Mouse (Mus musculus) lung, postnatal 0 days (tissue): ENCODE data around the gene Pik3r1. TPM values are rescaled to one million over a fixed set of nuclear protein-coding genes. Genes with fewer than 3 reads are reported as not detected.

ENCODE experiments used
- ATAC-seq: fragments of 200-750 bp; cut with Nextera tagmentation; 2 replicates; pipeline ENCODE4 v1.8.0; 2017; ENCODE audit warnings: moderate library complexity
- DNase-seq: peaks from one replicate; pipeline ENCODE4 v3.0.0-alpha.2; 2016; ENCODE audit warnings: low spot score
- H3K27ac ChIP-seq: fragments of 300-500 bp; sonication (generic); 2 replicates; pipeline ENCODE4 v1.5.1; 2014; ENCODE audit warnings: antibody characterized with exemption, mild to moderate bottlenecking, low read length, mixed read lengths
- H3K27me3 ChIP-seq: fragments of 300-500 bp; sonication (generic); replicated peaks from 2 replicates; pipeline ENCODE4 v1.6.1; 2014; ENCODE audit warnings: low read length, mixed read lengths; ENCODE audit not compliant: insufficient read depth
- H3K36me3 ChIP-seq: fragments of 300-500 bp; sonication (generic); 2 replicates; pipeline ENCODE4 v1.6.1; 2014; ENCODE audit warnings: low read length, mixed read lengths; ENCODE audit not compliant: insufficient read depth
- H3K4me1 ChIP-seq: fragments of 300-500 bp; sonication (generic); 2 replicates; pipeline ENCODE4 v1.6.1; 2014; ENCODE audit warnings: antibody characterized with exemption, low read depth, low read length, mixed read lengths; ENCODE audit not compliant: insufficient read depth
- H3K4me2 ChIP-seq: fragments of 300-500 bp; sonication (generic); replicated peaks from 2 replicates; pipeline ENCODE4 v1.6.1; 2014; ENCODE audit warnings: low read depth, mild to moderate bottlenecking, low read length, moderate library complexity, mixed read lengths
- H3K4me3 ChIP-seq: fragments of 300-500 bp; sonication (generic); 2 replicates; pipeline ENCODE4 v1.5.1; 2014; ENCODE audit warnings: low read depth, low read length
- H3K9ac ChIP-seq: fragments of 300-500 bp; sonication (generic); replicated peaks from 2 replicates; pipeline ENCODE4 v1.6.1; 2014; ENCODE audit warnings: low read depth, mild to moderate bottlenecking
- H3K9me3 ChIP-seq: fragments of 300-500 bp; sonication (generic); 2 replicates; pipeline ENCODE4 v1.6.1; 2016; ENCODE audit warnings: low read length, mixed read lengths
- CTCF ChIP-seq: IDR thresholded peaks from 2 replicates; pipeline ENCODE4 v1.5.1; 2016; ENCODE audit warnings: antibody characterized with exemption, mild to moderate bottlenecking
- EP300 ChIP-seq: IDR thresholded peaks from 2 replicates; pipeline ENCODE4 v1.6.1; 2016; ENCODE audit warnings: antibody characterized with exemption, mild to moderate bottlenecking, control low read depth
- WGBS: fragments of 180-500 bp; shearing (Covaris S2); extraction: QIAGEN DNeasy Blood & Tissue Kit; methylation state at CpG from one replicate; pipeline ENCODE4 v1.1.7; 2014; 5-methylcytosine and 5-hydroxymethylcytosine counted together
- polyA plus RNA-seq: library from polyadenylated mRNA; unstranded; fragments of >200 nt; fragmentation: Nextera tagmentation; extraction: Ambion mirVana; gene quantifications from 2 replicates; pipeline ENCODE4 v1.2.1, GENCODE M21; 2015

Pik3r1 gene
- polyA plus RNA-seq, 1 experiment from 2014 or later: 28.1 TPM

DNA sequence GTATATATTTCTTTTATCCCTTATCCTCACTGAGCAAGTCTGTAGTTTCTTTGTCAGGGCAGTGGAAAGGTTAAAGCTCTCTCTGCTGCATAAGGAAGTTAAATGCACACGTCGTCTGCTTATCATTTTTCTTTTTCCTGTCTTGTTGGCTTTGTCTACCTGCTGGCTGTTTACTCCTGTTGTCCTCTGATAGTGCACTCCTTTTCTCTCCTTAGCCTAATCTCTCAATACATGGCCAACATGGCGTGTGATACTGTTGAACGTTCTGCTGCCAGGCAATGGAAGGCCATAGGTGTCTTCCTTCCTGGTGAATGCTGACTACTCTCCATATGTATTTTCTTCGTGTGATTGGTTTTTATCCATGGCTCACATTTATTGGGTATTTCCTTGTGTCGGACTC, 106.5 kb downstream of the Pik3r1 start:
- TF ChIP-seq EP300 (no peak), CTCF (no peak)
- Histone ChIP-seq H3K4me2 (no peak overlapping the region), H3K4me3 (no peak overlapping the region), H3K9me3 (no peaks in the 10 kb centered on the region), H3K9ac (no peak overlapping the region), H3K27me3 (no peaks in the 10 kb centered on the region), H3K36me3 (no peaks in the 10 kb centered on the region), H3K27ac (no peak overlapping the region), H3K4me1 (0 out of 2 replicates have a peak, but pooled peaks cover 4% of the 10 kb centered on the region)
- no peak for ATAC-seq
- 73% methylated on average over 6 of the region's 6 CpGs for WGBS
- DNase-seq: no peak

- no peaks in the 10 kb centered on the region for H3K27me3 ChIP-seq
- TF ChIP-seq CTCF (no peak), EP300 (no peak)
- no peak overlapping the region for H3K27ac ChIP-seq
- no peak overlapping the region for H3K4me2 ChIP-seq
- H3K36me3 ChIP-seq: no peaks in the 10 kb centered on the region
- ATAC-seq (no peak), DNase-seq (no peak)
- WGBS: 90% methylated on average over 2 of the region's 2 CpGs
- H3K9me3 ChIP-seq: no peaks in the 10 kb centered on the region
- H3K4me3 ChIP-seq: no peak overlapping the region
- 0 out of 2 replicates have a peak, but pooled peaks cover 4% of the 10 kb centered on the region for H3K4me1 ChIP-seq
- no peak overlapping the region for H3K9ac ChIP-seq
These were observed 107.8 kb downstream of the Pik3r1 start for GRCm38 (mm10) chr13:101660187-101660586.

- 59% methylated on average over 2 of the region's 2 CpGs for WGBS
- H3K4me3 ChIP-seq: no peak overlapping the region
- ATAC-seq (no peak), DNase-seq (no peak)
- TF ChIP-seq EP300 (no peak), CTCF (no peak)
- no peaks in the 10 kb centered on the region for H3K9me3 ChIP-seq
- no peaks in the 10 kb centered on the region for H3K4me1 ChIP-seq
- H3K4me2 ChIP-seq: no peak overlapping the region
- H3K36me3 ChIP-seq: no peaks in the 10 kb centered on the region
- no peaks in the 10 kb centered on the region for H3K27me3 ChIP-seq
- H3K9ac ChIP-seq: no peak overlapping the region
- H3K27ac ChIP-seq: no peak overlapping the region
These were observed 115.9 kb downstream of the Pik3r1 start for GRCm38 (mm10) chr13:101652131-101652530.

GRCm38 (mm10) chr13:101641632-101642031, 126.4 kb downstream of the Pik3r1 start:
- Histone ChIP-seq H3K9me3 (no peaks in the 10 kb centered on the region), H3K27ac (no peak overlapping the region), H3K9ac (no peak overlapping the region), H3K27me3 (no peaks in the 10 kb centered on the region), H3K4me1 (no peaks in the 10 kb centered on the region), H3K36me3 (no peaks in the 10 kb centered on the region), H3K4me2 (no peak overlapping the region), H3K4me3 (no peak overlapping the region)
- TF ChIP-seq EP300 (no peak), CTCF (no peak)
- ATAC-seq (no peak), DNase-seq (no peak)
- 45% methylated on average over 2 of the region's 2 CpGs for WGBS

DNA sequence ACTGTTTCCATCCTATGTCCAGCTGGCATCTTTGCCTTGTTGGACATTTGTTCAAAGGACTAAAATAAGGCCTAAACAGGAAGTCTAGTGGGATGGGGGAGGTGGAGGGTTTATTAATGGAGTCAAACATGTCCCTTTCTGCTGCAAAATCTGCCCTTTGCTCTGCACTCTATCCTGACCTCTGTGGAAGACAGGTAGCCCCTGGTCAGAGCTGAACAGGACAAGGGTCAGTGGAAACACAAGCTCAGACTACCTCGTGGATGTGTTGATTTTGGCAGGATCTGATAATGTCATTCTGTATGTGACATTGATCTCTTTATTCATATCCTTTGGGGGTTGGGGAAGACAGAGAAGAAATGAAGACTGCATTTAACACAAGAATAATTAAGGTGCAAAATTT, 132.2 kb downstream of the Pik3r1 start:
- no peaks in the 10 kb centered on the region for H3K4me1 ChIP-seq
- H3K4me3 ChIP-seq: no peak overlapping the region
- 17% methylated on average over 1 of the region's 1 CpGs for WGBS
- H3K4me2 ChIP-seq: no peak overlapping the region
- no peaks in the 10 kb centered on the region for H3K36me3 ChIP-seq
- ATAC-seq (no peak), DNase-seq (no peak)
- H3K27ac ChIP-seq: no peak overlapping the region
- H3K9ac ChIP-seq: no peak overlapping the region
- TF ChIP-seq CTCF (no peak), EP300 (no peak)
- H3K27me3 ChIP-seq: no peaks in the 10 kb centered on the region
- no peaks in the 10 kb centered on the region for H3K9me3 ChIP-seq

DNA sequence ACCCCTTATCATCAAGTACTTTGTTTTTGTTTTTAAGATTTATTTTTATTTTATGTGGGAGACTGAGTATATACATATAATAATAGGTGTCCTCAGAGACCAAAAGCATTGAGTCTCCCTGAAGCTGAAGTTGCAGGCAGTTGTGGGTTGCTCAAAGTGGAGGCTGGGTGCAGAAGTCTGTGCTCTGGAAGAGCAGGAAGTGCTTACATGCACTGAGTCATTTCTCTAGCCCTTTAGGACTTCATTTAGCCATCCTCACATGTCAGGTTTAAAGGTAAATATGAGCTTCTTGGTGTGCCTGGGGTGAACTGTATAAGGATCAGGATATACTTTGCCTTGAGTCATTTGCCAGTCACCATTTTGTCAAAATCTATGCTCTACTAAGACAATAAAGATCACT, 133.6 kb downstream of the Pik3r1 start:
- no peaks in the 10 kb centered on the region for H3K36me3 ChIP-seq
- DNase-seq (no peak), ATAC-seq (no peak)
- H3K4me2 ChIP-seq: no peak overlapping the region
- H3K9me3 ChIP-seq: no peaks in the 10 kb centered on the region
- no peaks in the 10 kb centered on the region for H3K4me1 ChIP-seq
- H3K9ac ChIP-seq: no peak overlapping the region
- TF ChIP-seq EP300: no peak
- TF ChIP-seq CTCF: no peak
- H3K27ac ChIP-seq: no peak overlapping the region
- no peaks in the 10 kb centered on the region for H3K27me3 ChIP-seq
- H3K4me3 ChIP-seq: no peak overlapping the region

DNA sequence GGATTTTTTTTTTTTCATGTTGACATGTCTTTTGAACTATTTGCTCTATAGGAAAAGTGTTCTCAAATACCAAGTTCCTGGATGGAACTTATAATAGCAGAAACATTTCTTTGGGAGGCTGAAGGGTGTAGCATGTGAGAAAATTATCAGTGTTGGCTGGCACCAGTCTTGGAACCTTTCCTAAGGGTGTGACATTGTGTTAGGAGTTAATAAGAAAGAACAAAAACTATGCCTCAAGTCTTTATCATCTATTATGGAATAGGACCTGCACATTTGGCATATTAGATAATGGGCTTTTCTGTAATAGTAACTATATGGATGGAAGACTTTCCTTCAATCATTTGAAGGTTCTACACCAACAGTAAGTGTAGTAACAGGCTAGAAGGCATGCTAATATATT, 134.4 kb downstream of the Pik3r1 start:
- TF ChIP-seq EP300 (no peak), CTCF (no peak)
- no peak overlapping the region for H3K4me2 ChIP-seq
- no peak for ATAC-seq
- H3K4me3 ChIP-seq: no peak overlapping the region
- H3K27ac ChIP-seq: no peak overlapping the region
- no peaks in the 10 kb centered on the region for H3K9me3 ChIP-seq
- no peaks in the 10 kb centered on the region for H3K4me1 ChIP-seq
- no peaks in the 10 kb centered on the region for H3K36me3 ChIP-seq
- no peak overlapping the region for H3K9ac ChIP-seq
- DNase-seq: no peak
- no peaks in the 10 kb centered on the region for H3K27me3 ChIP-seq
